Mouse (Mus musculus) stomach, postnatal 0 days (tissue): ENCODE measurements around the gene Nhsl1. TPM values are rescaled to one million over a fixed set of nuclear protein-coding genes. Genes with fewer than 3 reads are reported as not detected.

Experiments
- ATAC-seq: fragments of 200-750 bp; cut with Nextera tagmentation; 2 replicates; pipeline ENCODE4 v1.8.0; 2017; ENCODE audit not compliant: low FRiP score, low TSS enrichment
- DNase-seq: peaks from one replicate; pipeline ENCODE4 v3.0.0-alpha.2; 2016; ENCODE audit warnings: low spot score
- H3K27ac ChIP-seq: fragments of 300-500 bp; sonication (generic); replicated peaks from 2 replicates; pipeline ENCODE4 v1.5.1; 2014; ENCODE audit warnings: mild to moderate bottlenecking, control low read depth
- H3K27me3 ChIP-seq: fragments of 300-500 bp; sonication (generic); 2 replicates; pipeline ENCODE4 v1.6.1; 2014; ENCODE audit warnings: low read length; ENCODE audit not compliant: control insufficient read depth, insufficient read depth
- H3K36me3 ChIP-seq: fragments of 300-500 bp; sonication (generic); 2 replicates; pipeline ENCODE4 v1.6.1; 2014; ENCODE audit warnings: low read length, mixed read lengths; ENCODE audit not compliant: control insufficient read depth, insufficient read depth
- H3K4me1 ChIP-seq: fragments of 300-500 bp; sonication (generic); replicated peaks from 2 replicates; pipeline ENCODE4 v1.6.1; 2014; ENCODE audit warnings: antibody characterized with exemption; ENCODE audit not compliant: control insufficient read depth, insufficient read depth
- H3K4me2 ChIP-seq: fragments of 300-500 bp; sonication (generic); replicated peaks from 2 replicates; pipeline ENCODE4 v1.6.1; 2014; ENCODE audit warnings: low read depth, mild to moderate bottlenecking, control low read depth, moderate library complexity
- H3K4me3 ChIP-seq: fragments of 300-500 bp; sonication (generic); 2 replicates; pipeline ENCODE4 v1.5.1; 2014; ENCODE audit warnings: low read depth, low read length, control low read depth
- H3K9ac ChIP-seq: fragments of 300-500 bp; sonication (generic); 2 replicates; pipeline ENCODE4 v1.6.1; 2014; ENCODE audit warnings: mild to moderate bottlenecking, low read length, control low read depth, mixed read lengths
- H3K9me3 ChIP-seq: fragments of 300-500 bp; sonication (generic); 2 replicates; pipeline ENCODE4 v1.6.1; 2016; ENCODE audit warnings: low read length; ENCODE audit not compliant: control insufficient read depth
- CTCF ChIP-seq: IDR thresholded peaks from 2 replicates; pipeline ENCODE4 v1.5.1; 2016; ENCODE audit warnings: antibody characterized with exemption, low read depth, mild to moderate bottlenecking, moderate library complexity
- EP300 ChIP-seq: optimal IDR thresholded peaks from 2 replicates; pipeline ENCODE3; 2016; ENCODE audit warnings: antibody characterized with exemption
- WGBS: fragments of 180-500 bp; shearing (Covaris S2); extraction: QIAGEN DNeasy Blood & Tissue Kit; methylation state at CpG from one replicate; pipeline ENCODE4 v1.1.7; 2014; 5-methylcytosine and 5-hydroxymethylcytosine counted together
- polyA plus RNA-seq: library from polyadenylated mRNA; unstranded; fragments of >200 nt; fragmentation: Nextera tagmentation; extraction: Ambion mirVana; gene quantifications from 2 replicates; pipeline ENCODE4 v1.2.1, GENCODE M21; 2015

Gene Nhsl1
- polyA plus RNA-seq, result 4.3 and 4.7 TPM in 2 replicates

DNA sequence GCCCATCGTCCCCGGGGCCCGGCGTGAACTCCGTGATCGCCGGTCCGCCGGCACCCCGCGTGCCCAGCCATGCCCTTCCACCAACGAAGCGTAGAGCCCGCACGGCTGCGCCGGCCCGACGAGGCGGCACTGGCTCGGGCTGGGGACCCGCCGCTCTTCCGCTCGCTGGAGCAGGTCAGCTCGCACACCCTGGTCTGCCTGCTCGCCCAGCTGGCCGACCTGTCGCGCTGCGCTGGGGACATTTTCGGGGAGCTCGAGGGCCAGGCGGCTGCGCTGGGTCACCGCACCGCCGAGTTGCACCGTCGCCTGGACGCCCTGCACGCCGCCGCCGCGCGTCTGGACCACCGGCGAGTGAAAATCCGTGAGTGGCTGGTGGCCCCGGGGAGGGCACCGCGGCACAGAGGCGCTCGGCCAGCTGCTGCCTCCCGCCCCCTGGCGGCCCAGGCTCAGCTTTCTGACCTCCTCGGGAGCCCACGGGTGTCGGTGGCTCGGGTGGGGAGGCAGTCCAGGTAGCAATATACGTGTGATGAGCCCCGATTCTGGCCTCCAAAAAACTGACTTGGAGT, at the start of gene Nhsl1:
Gene Nhsl1 (plus strand): TSS at position 70 of the 566 bp plus-strand sequence.
- Histone ChIP-seq H3K4me3 (peak within 1 kb of the TSS; percentile 82), H3K4me1 (no peaks in the 10 kb centered on the region), H3K9ac (peak within 1 kb of the TSS; percentile 81), H3K4me2 (peak within 1 kb of the TSS; percentile 99), H3K36me3 (no peaks in the 10 kb centered on the region), H3K27ac (peak within 1 kb of the TSS; percentile 88), H3K27me3 (no peaks in the 10 kb centered on the region), H3K9me3 (no peaks in the 10 kb centered on the region)
- ATAC-seq, result peak; percentile 80
- TF ChIP-seq EP300, result no peak
- peak; percentile 76 for TF ChIP-seq CTCF
- DNase-seq, result peak; percentile 81
- under 1% methylated on average over 60 of the region's 63 CpGs for WGBS

- H3K27ac ChIP-seq, result no peak overlapping the region
- H3K4me3 ChIP-seq, result no peak overlapping the region
- H3K36me3 ChIP-seq, result no peaks in the 10 kb centered on the region
- H3K27me3 ChIP-seq, result no peaks in the 10 kb centered on the region
- no peak overlapping the region for H3K9ac ChIP-seq
- DNase-seq (no peak), ATAC-seq (no peak)
- WGBS, result 84% methylated on average over 4 of the region's 4 CpGs
- TF ChIP-seq EP300, result no peak
- TF ChIP-seq CTCF, result no peak
- H3K4me1 ChIP-seq, result no peaks in the 10 kb centered on the region
- no peak overlapping the region for H3K4me2 ChIP-seq
- H3K9me3 ChIP-seq, result no peaks in the 10 kb centered on the region
Measured at GRCm38 (mm10) chr10:18276090-18276734, 42.6 kb upstream of the Nhsl1 start.

- no peaks in the 10 kb centered on the region for H3K4me1 ChIP-seq
- no peak overlapping the region for H3K4me3 ChIP-seq
- WGBS, result 84% methylated on average over 5 of the region's 5 CpGs
- DNase-seq (no peak), ATAC-seq (no peak)
- H3K36me3 ChIP-seq, result no peaks in the 10 kb centered on the region
- H3K27ac ChIP-seq, result no peak overlapping the region
- no peaks in the 10 kb centered on the region for H3K27me3 ChIP-seq
- H3K9me3 ChIP-seq, result no peaks in the 10 kb centered on the region
- TF ChIP-seq CTCF (no peak), EP300 (no peak)
- no peak overlapping the region for H3K4me2 ChIP-seq
- H3K9ac ChIP-seq, result no peak overlapping the region
Measured at GRCm38 (mm10) chr10:18283991-18284390, 34.8 kb upstream of the Nhsl1 start.

DNA sequence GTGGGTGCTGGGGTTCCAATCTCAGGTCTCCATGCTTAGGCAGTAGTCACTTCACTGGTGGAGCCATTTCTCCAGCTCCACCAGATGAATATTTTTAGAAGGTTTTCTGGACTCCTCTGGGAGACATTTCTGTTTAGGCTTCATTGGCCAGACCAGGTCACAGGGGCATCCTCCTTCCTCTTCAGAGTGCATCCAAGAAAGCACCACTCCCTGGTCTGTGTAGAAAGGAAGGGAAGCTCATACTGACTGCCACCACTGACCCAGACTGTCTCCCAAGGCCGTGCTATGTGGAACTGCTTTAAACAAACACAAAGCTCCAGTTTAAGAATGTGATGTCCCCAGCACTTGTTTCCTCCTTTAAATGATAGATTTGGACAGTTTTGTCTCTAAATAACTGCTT, 29.3 kb upstream of the Nhsl1 start:
- Histone ChIP-seq H3K9me3 (no peaks in the 10 kb centered on the region), H3K4me3 (no peak overlapping the region), H3K4me2 (no peak overlapping the region), H3K36me3 (no peaks in the 10 kb centered on the region), H3K4me1 (no peaks in the 10 kb centered on the region), H3K9ac (no peak overlapping the region), H3K27ac (no peak overlapping the region), H3K27me3 (no peaks in the 10 kb centered on the region)
- no peak for TF ChIP-seq EP300
- no peak for TF ChIP-seq CTCF
- no peak for DNase-seq
- 45% methylated on average over 1 of the region's 1 CpGs for whole genome bisulfite sequencing
- no peak for ATAC-seq

GRCm38 (mm10) chr10:18305106-18305505, 13.7 kb upstream of the Nhsl1 start:
- no peaks in the 10 kb centered on the region for H3K36me3 ChIP-seq
- WGBS, result 63% methylated on average over 5 of the region's 5 CpGs
- no peak for TF ChIP-seq CTCF
- no peak for TF ChIP-seq EP300

GRCm38 (mm10) chr10:18315071-18315470, 3.7 kb upstream of the Nhsl1 start:
- TF ChIP-seq EP300, result no peak
- no peak for TF ChIP-seq CTCF
- Histone ChIP-seq H3K4me1 (no peaks in the 10 kb centered on the region), H3K4me2 (no peak overlapping the region), H3K27ac (no peak overlapping the region), H3K9me3 (no peaks in the 10 kb centered on the region), H3K36me3 (no peaks in the 10 kb centered on the region), H3K4me3 (no peak overlapping the region), H3K27me3 (no peaks in the 10 kb centered on the region), H3K9ac (no peak overlapping the region)
- WGBS, result 84% methylated on average over 1 of the region's 1 CpGs
- DNase-seq, result no peak
- no peak for ATAC-seq

More at GRCm38 (mm10) chr10:18305106-18305505, 13.7 kb upstream of the Nhsl1 start:
- Histone ChIP-seq H3K27ac (no peak overlapping the region), H3K27me3 (no peaks in the 10 kb centered on the region), H3K4me2 (no peak overlapping the region), H3K4me1 (no peaks in the 10 kb centered on the region), H3K4me3 (no peak overlapping the region), H3K9me3 (no peaks in the 10 kb centered on the region), H3K9ac (no peak overlapping the region)
- DNase-seq (no peak), ATAC-seq (no peak)
